Mouse (Mus musculus) frontal cortex, postnatal 36 days (tissue): ENCODE data around the gene Gm8909.
"Not testable (repeated sequence)": the region's sequence is repeated elsewhere in the genome, so short reads cannot be mapped to it uniquely, and the experiment has no call there.

Experiments used
- DNase-seq, 2 experiments: peaks; one replicate each; pipeline ENCODE4 v3.0.0; 2022; ENCODE audit warnings: low spot score in 2 of 2

The Gm8909 gene

GRCm38 (mm10) chr17:36168039-36168652, at the start of gene Gm8909:
Gene Gm8909 (minus strand): TSS chr17:36168537.
- DNase-seq: no peak

DNA sequence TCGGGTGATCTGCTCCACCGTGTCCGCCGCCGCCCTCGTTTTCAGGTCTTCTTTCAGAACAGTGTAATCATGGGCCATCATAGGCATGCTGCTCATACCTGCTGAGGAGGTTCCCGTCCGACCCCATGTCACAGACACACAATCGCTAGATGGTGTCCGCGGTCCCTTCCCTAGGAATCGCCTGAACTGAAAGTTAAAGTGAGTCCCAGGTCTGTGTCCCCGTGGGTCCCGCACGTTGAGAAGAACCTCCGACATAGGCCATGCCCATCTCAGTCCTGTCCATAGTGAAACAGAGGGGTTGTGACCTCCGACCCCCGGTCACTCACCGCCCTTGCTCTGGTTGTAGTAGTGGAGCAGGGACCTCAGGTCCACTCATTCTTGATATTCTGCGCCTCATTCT, 47.2 kb upstream of the Gm8909 start:
- DNase-seq: no peak

- no peak for DNase-seq
Measured at GRCm38 (mm10) chr17:36206846-36207245, 38.5 kb upstream of the Gm8909 start.

DNA sequence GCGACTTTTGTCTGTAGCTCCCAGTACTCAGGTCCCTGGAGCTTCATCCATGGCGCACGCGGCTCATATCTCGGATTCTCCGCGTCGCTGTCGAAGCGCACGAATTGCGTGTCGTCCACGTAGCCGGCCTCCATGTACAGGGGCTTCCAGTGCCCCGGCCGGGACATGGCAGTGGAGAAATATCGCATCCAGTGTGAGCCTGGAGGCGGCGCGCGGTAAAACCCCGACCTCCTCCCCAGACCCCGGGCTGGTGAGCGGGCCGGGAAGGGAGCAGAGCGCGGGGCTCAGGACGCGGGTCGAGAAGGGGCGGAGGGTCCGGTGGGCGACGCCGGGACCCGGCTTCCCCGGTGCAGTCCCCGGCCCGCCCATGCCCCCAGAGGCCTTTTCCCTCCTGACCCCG, 37.5 kb upstream of the Gm8909 start:
- no peak for DNase-seq

DNA sequence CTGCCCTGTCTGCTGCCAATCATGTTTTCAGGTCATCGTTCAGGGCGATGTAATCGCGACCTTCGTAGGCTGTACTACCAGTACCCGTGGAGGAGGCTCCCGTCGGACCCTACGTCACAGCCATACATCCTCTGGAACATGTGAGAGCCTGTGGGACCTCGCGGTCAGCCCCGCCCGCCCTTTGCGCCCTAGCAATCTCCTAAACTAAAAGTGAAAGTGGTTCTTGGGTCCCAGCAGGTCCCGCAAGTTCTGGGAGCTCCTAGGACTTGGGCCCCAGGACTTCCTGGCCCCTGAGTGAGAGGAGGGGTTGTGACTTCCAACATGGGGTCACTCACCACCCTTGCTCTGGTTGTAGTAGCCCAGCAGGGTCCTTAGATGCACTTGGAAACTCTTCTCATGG, 37.1 kb upstream of the Gm8909 start:
- no peak for DNase-seq

- no peak for DNase-seq
Measured at GRCm38 (mm10) chr17:36201851-36202250, 33.5 kb upstream of the Gm8909 start.

GRCm38 (mm10) chr17:36198317-36198716, 30.0 kb upstream of the Gm8909 start:
- DNase-seq: no peak

DNA sequence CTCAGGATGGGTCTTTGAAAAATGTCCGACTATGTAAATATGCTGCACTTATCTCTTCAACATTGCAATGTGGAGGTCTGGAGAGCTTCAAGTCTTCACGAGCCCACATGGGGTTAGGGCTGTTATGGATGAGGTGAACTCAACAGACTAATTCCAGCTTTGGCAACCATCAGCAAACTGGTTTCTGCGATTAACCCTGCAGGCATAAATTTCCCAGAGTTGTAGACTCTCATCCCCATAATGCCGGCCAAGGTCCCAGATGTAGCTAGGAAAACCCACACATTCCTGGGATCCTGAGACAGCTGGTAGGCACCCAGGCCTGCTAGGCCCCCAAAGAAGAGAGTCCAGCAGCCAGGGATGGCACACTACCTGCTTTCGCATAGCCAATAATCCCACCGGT, 26.1 kb upstream of the Gm8909 start:
- DNase-seq: no peak

- peak; percentile 27 to 49 for DNase-seq
Measured at GRCm38 (mm10) chr17:36193546-36194141, 25.3 kb upstream of the Gm8909 start.

GRCm38 (mm10) chr17:36192371-36192770, 24.0 kb upstream of the Gm8909 start:
- no peak for DNase-seq

GRCm38 (mm10) chr17:36190169-36190507, 21.8 kb upstream of the Gm8909 start, which contains the start of gene H2-T3:
Gene H2-T3 (minus strand): TSS chr17:36190287.
- no peak for DNase-seq

- no peak for DNase-seq
Measured at GRCm38 (mm10) chr17:36189491-36190168, 21.3 kb upstream of the Gm8909 start.

DNA sequence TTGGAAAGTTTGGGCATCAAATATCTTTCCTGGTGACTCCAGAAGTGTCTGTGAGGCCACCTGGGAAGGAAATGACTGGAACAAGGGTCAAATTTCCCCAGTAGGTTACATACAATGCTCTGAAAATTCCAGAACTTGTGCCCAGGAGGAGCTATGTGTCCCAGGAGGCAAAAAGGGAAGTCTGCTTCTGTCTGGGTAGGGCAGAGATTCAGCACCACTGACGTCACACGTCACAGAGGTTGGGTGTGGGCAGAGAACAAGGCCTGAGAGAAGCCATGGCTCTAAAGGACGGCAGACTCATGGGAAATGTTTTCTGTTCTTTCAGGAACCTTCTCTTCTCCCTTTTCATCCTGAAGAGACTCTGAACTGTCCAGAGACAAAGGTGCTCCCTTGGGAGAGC, 19.2 kb upstream of the Gm8909 start:
- no peak for DNase-seq

DNA sequence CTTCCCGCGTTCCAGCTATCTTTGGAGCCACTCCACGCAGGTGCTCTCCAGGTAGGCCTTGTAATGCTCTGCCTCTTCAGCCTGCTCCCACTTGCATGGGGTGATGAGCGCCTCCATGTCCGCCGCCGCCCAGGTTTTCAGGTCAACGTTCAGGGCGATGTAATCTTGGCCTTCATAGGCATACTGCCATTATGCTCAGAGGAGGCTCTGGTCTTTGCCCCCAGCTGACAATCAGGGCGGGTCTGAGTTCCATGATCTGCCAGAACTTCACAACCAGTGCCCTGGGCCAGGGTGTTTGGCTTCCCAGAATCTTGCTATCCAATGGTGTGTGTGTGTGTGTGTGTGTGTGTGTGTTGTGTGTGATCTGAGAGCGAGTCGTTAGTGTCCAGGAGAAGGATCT, 13.9 kb upstream of the Gm8909 start:
- DNase-seq: no peak

DNA sequence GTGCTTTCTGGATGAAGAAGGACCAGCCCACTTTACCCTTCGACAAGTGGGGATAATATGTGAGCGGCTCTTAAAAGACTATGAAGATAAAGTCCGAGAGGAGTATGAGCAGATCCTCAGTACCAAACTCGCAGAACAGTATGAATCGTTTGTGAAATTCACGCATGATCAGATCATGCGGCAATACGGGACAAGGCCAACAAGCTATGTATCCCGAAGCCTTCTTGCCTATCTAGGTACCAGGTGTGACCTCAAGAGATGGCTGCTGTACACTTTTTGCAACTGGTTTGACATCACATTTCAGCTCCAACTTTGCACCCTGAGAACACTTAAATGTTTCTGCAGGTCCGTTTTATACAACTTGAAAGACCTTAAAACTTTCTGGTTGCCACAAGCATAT, 11.1 kb upstream of the Gm8909 start:
- DNase-seq: not testable (repeated sequence)

- DNase-seq: not testable (repeated sequence)
Measured at GRCm38 (mm10) chr17:36178938-36179337, 10.6 kb upstream of the Gm8909 start.

GRCm38 (mm10) chr17:36176132-36176531, 7.8 kb upstream of the Gm8909 start:
- not testable (repeated sequence) for DNase-seq

DNA sequence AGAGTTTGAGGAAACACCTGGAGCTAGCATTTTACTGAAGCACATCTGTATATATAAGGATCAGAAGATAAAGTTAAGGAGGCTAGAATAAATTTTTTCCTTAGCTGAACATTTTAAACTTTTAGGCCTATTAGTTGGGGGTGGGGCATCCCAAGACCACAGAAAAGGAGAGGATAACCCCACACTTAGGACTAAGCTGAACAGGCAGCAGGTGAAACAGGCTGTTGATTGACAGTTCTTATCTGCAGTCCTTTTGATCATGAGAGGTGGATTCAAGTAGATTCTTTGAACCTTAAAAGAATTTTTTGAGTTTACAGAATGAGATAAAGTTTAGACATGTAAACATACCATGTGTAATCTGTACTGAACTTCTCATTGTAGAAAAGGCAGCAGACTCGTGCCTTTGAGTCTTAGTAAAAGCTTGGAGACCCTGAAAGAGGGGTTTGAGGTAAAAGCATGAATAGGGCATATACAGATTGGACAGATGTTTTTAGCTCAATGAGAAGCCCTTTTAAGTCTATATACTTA, 2.0 kb upstream of the Gm8909 start:
- DNase-seq: no peak

GRCm38 (mm10) chr17:36169753-36170152, 1.4 kb upstream of the Gm8909 start:
- no peak for DNase-seq

- not testable (repeated sequence) for DNase-seq
Measured at GRCm38 (mm10) chr17:36169094-36169493, 757 bp upstream of the Gm8909 start.

DNA sequence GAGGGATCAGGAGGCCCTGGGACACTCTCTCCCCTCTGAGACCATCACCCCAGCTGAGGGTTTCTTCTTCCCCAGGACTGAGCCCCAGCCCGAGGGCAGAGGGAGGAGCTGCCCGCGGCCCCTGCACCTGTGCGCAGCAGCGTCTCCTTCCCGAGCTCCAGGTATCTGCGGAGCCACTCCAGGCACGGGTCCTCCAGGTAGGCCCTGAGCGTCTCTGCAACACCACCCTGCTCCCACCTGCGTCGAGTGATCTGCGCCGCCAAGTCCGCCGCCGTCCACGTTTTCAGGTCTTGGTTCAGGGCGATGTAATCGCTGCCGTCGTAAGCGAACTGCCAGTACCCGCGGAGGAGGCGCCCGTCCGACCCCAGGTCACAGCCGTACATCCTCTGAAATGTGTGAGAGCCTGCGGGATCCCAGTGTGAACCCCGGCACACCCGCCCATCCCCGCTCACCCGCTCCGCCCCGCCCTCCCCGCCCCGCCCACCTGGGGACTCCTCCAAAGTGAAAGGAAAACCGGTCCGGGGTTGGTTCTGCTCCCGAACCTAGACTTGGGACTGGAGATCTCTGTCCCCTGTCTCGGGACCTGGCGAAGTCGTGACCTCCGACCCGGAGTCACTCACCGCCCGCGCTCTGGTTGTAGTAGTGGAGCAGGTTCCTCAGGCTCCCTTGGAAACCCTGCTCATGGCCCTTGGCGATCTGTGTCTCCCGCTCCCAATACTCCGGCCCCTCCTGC, 865 bp downstream of the Gm8909 start:
- no peak for DNase-seq

DNA sequence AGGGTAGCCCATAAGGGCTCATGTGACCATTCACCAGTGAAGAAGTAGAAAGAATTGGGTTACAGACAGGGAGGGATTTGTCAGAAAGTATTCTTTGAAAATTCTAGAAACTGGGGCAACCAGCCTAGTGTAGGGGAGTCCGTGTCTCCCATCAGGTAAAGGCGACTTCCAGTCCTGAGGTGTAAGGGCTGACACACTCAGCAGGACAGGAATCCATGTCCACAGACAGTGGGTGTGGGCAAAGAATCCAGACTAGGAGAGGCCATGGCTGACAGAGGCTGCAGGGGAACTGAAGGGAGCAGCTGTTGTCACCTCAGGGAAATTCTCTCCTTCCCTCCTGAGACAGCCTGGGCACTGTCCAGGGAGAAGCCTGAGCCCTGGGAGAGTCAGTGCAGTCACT, 1.4 kb downstream of the Gm8909 start:
- DNase-seq: not testable (repeated sequence)
